Mouse (Mus musculus) heart, postnatal 25 days (tissue): ENCODE results near the gene Nop16. TPM values are rescaled to one million over a fixed set of nuclear protein-coding genes. Genes with fewer than 3 reads are reported as not detected.
"Not testable (repeated sequence)": the region's sequence is repeated elsewhere in the genome, so short reads cannot be mapped to it uniquely, and the experiment has no call there.

ENCODE experiments used
- DNase-seq: peaks from one replicate; pipeline ENCODE4 v3.0.0; 2022; ENCODE audit warnings: low spot score
- intact Hi-C: fragments of 180-260 bp; cut with DNase I; formaldehyde crosslinking; loops from one replicate; pipeline ENCODE4 v1.15.1; 2025
- total RNA-seq, 2 experiments: library from RNA; stranded (reverse); gene quantifications; 2 replicates each; pipeline ENCODE4 v1.2.3; 2021

Gene Nop16
- total RNA-seq = 10 to 100 TPM; 15.2 to 15.6 TPM

DNA sequence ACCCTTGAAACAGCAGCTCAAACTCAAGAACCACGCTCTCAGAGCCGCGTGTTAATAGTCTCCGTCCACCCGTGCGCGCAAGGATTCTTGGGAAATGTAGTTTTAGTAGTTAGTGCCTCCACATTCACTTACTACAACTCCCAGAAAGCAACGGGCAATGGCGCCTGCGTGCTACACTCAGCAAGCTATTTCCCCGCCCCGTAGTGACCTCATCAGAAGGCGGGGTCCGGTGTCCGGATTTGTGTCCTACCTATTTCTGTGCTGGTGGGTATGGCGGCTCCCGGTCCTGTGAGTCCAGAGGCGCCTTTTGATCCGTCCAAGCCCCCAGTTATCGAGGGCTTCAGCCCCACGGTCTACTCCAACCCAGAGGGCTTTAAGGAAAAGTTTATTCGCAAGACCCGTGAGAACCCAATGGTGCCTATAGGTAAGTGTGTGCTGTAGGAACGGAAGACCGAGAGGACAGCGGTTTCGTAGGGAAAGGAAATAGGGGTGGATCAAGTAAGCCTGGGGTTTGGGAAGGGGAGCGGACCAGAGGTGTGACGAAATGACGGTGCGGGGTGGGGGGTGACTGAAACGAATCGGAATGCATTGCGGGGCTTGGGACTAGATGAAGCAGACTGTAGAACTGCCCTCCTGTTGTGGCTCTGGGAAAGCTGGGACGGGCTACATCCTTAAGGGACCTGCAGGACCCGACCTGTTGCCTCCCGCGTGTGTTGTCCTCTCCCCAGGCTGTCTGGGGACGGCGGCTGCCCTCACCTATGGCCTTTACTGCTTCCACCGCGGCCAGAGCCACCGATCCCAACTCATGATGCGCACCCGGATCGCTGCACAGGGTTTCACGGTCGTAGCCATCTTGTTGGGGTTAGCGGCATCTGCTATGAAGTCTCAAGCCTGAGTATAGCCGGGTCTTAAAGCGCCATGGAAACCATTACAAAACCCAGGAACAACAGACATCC is at the start of gene Nop16, which contains the start of gene Higd2a:
Nop16 (minus strand) TSS at position 95 of the 956 bp plus-strand sequence.
Higd2a (plus strand) TSS at position 212 of the 956 bp plus-strand sequence.
- intact Hi-C loops = loop anchor here (2.0 kb wide), 3 partner anchors 17 to 31 kb away; partner anchors contain the start of genes 4833439L19Rik and Faf2
- DNase-seq = peak; percentile 94

DNA sequence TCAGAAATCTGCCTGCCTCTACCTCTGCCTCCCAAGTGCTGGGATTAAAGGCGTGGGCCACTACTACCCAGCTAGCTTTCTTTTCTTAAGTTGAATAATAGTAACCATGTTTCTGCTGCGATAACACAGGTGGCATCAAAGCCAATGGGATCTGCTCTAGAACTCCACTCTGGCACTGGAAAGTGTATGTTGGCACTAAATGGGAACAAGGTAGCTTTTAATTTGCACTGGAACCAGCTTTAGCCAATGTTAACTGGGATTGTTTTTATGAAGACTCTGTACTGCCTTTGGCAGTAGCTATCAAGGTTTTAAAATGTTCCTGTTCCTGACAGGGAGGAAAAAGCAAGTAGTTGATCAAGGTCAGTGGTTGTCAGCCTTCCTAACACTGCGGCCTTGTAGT is 45.1 kb upstream of the Nop16 start:
- intact Hi-C loops = no loop called here
- no peak for DNase-seq

GRCm38 (mm10) chr13:54632731-54633277 is 42.9 kb upstream of the Nop16 start:
- DNase-seq = no peak
- intact Hi-C loops = no loop called here

DNA sequence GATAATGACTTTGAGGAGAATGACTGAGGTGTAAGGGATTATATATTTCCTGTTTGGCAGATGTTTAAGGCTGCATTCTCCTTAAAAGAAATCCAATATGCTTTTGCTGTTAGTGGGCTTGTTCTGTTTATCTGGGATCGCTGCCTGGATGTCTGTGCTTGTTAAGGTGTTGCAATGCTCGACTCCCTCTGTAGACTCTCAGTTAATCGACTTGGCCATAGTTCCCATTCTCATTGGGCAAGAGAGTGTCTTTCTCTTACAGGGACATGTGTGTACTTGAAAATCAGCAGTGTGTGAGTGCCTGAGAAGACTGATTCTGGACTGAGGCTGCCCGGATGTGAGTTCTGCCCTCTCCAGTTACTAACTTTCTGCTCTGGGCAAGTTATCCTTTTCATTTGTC is 39.2 kb upstream of the Nop16 start:
- intact Hi-C loops = no loop called here
- DNase-seq = no peak

- DNase-seq = no peak
- intact Hi-C loops = loop anchor here (2.0 to 5.0 kb wide), 4 partner anchors 31 to 155 kb away; partner anchors contain the start of genes 4833439L19Rik, Arl10, Higd2a and Nop16
Observed at GRCm38 (mm10) chr13:54621960-54622521, 32.2 kb upstream of the Nop16 start.

DNA sequence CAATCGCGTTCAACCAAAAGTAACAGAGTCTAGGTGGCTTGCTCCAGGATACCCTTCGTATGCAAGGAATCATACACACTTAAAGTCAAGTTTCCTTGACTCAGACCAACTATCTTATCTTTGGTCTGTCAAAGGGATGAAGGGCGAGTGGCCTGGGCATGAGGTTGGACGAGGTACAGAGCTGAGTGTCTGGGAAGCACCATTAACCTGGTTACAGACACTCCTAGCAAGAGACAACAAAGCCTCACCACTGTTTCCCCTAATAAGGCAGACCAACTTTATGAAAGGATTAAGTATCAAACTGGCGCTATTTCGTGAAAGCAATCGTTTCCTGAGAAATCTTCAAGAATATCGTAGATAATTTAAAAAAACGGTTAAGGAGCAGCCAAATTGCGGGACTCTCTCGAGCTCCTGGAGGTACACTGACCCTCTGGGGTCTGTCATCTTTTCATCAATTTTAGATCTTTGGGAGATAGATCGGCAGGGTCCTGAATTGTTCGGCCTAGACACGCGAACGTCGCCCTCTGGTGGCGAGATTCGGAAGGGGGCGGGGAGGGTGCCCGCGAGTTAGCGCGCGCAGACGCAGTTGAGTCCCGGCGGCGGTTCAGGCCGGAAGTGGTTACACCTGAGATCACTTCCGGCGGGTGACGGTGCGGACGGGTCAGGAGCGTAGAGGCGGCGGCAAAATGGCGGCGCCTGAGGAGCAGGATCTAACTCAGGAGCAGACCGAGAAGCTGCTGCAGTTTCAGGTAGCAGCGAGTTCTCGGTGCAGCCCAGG is 31.5 kb upstream of the Nop16 start, which contains the start of gene Faf2:
Faf2 (plus strand) TSS at position 630 of the 778 bp plus-strand sequence.
- DNase-seq = peak; percentile 92
- intact Hi-C loops = loop anchor here (2.0 to 5.0 kb wide), 4 partner anchors 31 to 154 kb away; partner anchors contain the start of genes 4833439L19Rik, Arl10, Higd2a and Nop16

GRCm38 (mm10) chr13:54616998-54617397 is 27.1 kb upstream of the Nop16 start:
- intact Hi-C loops = no loop called here
- DNase-seq = no peak

- intact Hi-C loops = no loop called here
- no peak for DNase-seq
Observed at GRCm38 (mm10) chr13:54616307-54616706, 26.4 kb upstream of the Nop16 start.

GRCm38 (mm10) chr13:54613141-54613540 is 23.3 kb upstream of the Nop16 start:
- intact Hi-C loops, DNase-seq: not testable (repeated sequence)

- DNase-seq = peak; percentile 81
- intact Hi-C loops = no loop called here
Observed at GRCm38 (mm10) chr13:54610972-54611754, 21.3 kb upstream of the Nop16 start, which contains the start of gene Cltb. Cltb (minus strand) TSS chr13:54611344.

DNA sequence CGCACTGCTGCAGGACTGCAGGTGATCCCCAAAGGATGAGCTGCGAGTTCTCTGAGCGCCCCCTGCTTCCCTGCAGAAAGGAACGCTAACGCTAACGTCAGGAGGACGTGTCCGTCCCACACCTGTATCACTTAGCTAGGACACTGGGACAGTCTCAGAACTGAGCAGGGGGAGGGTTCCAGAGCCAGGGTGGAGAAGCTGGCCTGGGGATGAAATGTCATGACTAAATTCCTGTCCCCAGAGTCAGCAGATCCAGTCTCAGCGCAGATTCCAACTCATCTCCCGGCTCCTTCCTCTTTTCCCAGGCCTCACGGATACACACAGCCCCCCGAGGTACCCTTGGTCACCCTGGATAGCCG is 20.7 kb upstream of the Nop16 start:
- DNase-seq = no peak
- intact Hi-C loops = no loop called here

GRCm38 (mm10) chr13:54609301-54609700 is 19.4 kb upstream of the Nop16 start:
- intact Hi-C loops = no loop called here
- no peak for DNase-seq

- intact Hi-C loops = no loop called here
- DNase-seq = peak; percentile 38
Observed at GRCm38 (mm10) chr13:54608666-54609065, 18.8 kb upstream of the Nop16 start.

DNA sequence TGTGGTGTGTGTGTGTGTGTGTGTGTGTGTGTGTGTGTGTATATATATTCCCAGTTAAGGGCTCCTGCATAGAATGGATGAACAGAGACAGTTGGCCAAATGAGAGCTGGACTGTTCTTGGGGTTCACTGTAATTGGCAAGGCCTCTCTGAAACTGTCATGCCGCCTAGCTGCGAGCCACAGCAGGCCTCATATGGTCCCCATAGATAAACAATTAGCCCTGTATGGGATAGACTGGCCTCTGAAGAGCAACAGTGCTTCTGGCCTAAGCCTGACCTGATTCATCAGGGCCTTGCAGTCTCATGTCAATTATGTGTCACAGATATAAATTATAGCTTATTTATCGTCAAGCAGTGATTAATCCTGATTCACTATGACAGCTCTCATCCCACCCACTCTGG is 18.1 kb upstream of the Nop16 start:
- no peak for DNase-seq
- intact Hi-C loops = no loop called here

DNA sequence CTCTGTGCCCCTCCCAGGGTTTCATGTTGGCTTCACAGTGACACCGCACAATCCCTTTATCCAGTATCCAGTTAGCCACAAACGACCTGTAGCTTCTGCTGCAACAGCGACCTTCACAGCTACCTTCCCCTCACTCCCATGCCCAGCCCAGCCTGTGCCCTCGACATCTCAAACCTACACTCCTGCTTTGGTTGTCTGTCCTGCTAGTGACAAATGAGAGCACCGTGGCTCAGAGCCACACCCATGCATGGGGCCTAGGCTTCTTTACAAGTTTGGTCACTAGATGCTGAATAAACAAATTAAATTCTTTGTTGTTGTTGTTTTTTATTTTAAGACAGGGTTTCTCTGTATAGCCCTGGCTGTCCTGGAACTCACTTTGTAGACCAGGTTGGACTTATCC is 17.3 kb upstream of the Nop16 start:
- DNase-seq = no peak
- intact Hi-C loops = loop anchor here (2.0 kb wide), 1 partner anchor 16 kb away; the partner anchor contains the start of genes Higd2a and Nop16

DNA sequence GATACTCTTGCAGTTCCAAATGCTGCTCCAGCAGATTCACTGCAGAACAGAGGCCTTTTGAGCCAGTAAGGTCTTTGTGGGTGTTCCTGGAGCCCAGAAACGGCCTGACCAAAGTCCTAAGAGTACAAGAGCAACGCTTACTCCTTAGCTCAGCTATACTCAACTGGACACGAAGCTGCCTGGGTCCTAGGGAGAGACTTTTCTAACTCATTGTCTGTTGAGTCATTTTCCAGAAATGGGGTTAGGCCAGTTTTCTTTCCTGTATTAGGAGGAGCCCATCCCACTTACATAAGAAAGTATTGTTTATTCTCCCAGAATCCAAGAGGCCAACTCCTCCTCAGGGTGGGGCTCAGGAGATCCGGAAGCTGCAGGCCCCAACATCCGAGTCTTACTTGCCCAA is 15.5 kb upstream of the Nop16 start:
- intact Hi-C loops = no loop called here
- DNase-seq = peak; percentile 21

- no peak for DNase-seq
Observed at GRCm38 (mm10) chr13:54604221-54604620, 14.3 kb upstream of the Nop16 start.

GRCm38 (mm10) chr13:54603501-54603900 is 13.6 kb upstream of the Nop16 start:
- no peak for DNase-seq
- intact Hi-C loops = no loop called here

More at GRCm38 (mm10) chr13:54604221-54604620, 14.3 kb upstream of the Nop16 start:
- intact Hi-C loops = no loop called here

DNA sequence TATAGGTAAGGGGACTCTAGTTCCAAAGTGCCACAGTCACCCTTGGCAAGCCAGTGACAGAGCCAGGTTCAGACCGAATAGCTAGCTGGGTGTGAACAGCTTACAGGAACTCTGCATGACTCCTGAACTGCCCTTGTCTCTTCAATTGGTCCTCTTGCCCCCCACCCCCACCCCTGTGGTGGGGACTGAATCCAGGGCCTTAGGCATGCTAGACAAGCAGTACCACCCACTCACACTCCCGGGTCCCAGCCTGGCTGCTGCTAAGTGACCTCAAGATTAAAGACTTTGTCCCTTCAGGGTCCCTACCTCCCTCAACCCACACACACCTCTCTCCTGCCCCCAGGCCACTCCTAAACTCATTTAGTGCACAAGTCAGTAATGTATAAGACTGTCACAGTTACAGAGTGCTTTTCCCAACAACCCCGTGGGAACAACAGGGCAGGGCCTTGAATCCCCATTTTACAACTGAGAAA is 12.8 kb upstream of the Nop16 start:
- intact Hi-C loops = no loop called here
- no peak for DNase-seq
